Mouse (Mus musculus): ENCODE measurements around the gene Gtse1.
"Not testable (repeated sequence)": the region's sequence is repeated elsewhere in the genome, so short reads cannot be mapped to it uniquely, and the experiment has no call there.

The Gtse1 gene

DNA sequence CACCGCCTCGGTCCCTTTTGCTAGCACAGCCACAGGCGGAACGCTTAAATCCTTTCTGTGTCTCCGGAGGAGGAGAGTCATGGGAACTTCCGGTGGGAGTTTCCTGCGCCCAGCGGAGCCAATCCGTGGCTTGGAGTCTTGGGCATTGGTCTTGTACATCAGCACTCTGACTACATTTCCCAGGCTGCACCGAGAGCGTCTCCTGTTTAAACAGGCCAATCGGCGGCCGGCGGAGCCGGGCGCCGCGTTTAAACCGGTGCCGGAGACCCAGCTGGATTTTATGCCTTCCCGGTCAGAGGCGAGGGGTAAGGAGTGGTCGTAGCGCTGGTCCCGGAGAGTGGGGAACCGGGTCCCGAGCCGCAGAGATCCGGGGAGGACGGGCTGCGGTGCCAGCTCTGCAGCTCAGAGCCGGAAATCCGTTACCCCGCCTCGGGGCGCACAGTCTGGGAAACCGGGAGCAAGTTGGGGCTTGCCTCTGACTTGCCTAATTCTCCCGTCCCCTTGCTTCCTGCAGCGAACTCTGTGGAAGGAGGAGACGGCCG lies at the start of gene Gtse1:
Gene Gtse1, plus strand, starts transcription at position 256 of the 542 bp plus-strand sequence.
- peak; percentile 98 for DNase-seq (ENCODE audit: low read depth, low spot score)

DNA sequence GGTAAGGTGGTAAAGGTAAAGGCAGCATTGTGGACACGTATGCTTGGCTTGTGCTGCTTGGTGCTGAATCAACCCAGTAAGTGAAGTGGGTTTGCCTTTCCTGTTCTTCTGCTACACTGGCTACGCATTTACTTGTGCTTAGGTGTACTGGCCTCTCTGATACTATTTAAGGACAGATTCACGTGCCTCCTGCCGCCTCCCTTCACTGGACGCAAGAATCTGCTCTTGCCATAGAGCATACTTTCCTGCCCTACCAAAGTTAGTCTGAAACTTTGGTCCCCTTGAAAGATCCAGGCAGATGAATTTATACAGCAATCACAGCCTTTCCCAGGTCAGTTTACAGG lies 49.1 kb upstream of the Gtse1 start:
- DNase-seq (ENCODE audit: low read depth, low spot score): no peak

DNA sequence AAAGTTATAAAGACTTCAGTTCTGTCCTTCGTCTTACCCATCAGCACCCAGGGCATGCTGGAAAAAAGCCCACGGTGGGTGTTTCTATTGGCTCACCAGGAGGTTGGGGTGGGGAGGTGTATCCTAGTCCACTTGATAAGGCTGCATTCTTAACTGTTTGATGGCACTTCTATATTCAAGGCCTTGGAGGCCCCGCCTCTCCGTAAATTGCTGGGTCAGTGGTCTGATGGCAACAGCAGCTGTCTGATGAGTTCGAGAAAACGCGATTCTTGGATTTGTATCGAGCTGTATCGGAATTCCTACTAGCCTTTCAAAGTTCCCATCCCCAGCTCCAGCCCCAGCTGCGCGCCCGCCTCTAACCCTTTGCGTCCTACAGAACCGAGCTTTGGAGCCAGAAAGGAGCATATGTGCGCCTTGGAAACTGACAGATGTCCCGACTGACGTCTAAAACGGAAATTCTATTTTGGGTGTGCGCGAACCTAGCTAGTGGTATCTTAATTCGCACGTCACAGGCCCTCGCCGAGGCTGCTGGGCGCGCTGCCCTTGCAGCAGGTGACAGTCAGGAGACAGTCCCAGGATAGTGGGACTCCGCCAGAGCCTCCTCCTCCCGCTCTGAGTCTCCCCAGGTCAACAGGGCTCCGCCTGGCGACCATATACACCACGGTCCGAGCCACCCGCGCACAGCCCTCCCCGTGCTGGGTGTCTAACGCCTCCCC lies 48.6 kb upstream of the Gtse1 start:
- DNase-seq (ENCODE audit: low read depth, low spot score): peak; percentile 91

DNA sequence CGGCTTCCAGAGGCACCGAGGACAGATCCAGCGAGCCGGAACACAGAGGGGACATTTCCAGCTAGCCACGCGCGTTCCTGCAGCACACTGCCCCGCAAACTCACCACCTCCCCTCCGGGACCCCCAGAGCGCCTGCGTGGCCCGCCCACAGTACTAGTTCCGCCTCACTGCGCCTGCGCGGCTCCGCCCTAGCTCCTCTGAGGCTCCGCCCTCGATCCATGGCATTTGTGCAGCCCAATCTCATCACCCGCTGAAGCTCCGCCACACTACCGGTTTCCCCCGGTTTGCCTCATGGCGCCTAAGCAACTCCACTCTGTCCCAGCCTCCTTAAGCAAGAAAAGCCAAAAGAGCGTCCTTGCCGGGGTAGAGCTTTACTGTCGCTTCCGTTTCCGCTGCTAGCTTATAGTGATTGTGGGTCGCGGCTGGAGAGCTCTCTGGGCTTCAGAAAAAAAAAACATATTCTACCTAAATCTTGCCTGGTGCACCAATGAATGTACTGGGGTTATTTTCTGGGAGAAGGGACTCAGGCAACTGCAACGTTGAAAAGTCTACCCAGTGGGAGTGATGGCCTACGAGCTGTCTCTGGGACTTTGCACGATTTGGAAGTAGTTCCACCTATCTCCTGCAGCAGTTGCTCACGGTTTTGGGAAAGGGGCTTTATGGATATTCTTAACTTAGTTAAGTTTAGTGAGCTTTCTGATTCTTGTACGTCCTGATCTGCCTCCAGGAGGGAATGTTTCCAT lies 47.8 kb upstream of the Gtse1 start, which contains the start of gene Cdpf1:
Gene Cdpf1, minus strand, starts transcription at position 163 of the 743 bp plus-strand sequence.
- peak; percentile 95 for DNase-seq (ENCODE audit: low read depth, low spot score)

DNA sequence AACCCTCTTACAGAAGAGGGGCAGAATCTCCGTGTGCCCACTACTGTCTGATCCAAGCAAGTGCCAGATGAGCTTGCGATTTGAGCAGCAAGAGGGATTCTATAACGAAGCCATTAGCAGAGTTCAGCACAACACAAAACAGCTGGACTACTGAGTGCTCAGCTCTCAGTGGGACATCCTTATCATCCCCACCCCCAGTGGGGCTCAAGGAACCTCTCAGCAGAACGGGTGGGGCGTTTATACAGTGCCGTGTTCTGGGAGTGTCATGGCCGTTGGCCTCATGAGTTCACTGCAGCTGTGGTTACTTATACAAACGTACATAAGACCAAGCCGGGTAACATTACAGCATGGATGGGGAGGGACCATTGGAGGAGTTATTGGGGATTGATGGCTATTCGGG lies 46.1 kb upstream of the Gtse1 start:
- DNase-seq (ENCODE audit: low read depth, low spot score): no peak

DNA sequence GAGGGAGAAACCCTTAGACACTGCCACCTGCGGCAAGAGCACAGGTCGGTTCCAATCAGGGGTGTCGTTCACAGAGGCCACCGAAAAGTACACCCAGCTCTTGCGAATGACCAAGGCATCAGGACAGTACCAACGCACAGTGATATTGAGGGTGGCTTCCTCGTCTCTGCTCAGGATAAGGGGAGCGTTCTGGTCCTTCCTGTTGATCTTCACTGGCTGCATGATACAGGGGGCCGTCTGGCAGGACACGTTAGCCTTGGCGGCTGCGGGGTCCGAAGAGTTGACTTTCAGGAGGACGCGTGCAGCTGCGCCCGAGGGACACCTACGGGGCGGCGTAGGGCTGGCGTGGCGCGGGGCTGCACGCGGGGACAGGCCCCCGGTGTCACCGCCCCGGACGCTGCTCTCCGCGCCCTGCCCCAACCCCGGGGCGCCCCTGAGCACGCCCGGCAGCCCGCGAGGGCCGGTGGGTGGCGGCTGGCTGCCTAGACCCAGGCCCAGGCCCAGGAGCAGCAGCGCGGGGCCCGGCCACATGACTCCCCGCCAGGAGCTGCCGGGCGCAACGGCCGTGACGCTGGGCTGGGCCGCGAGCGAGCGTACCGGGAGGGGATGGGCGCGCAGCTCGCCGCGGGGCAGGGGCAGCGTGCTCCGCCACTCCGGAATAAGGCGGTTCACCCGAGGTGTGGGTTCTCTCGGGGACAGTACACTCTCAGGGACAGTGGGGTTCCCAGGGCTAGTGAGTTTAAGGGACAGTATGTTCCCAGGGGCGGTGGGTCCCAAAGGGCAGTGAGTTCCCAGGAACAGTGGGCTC lies 38.1 kb upstream of the Gtse1 start, which contains the start of gene Pkdrej:
Gene Pkdrej, minus strand, starts transcription at position 532 of the 808 bp plus-strand sequence.
- DNase-seq (ENCODE audit: low read depth, low spot score): no peak

DNA sequence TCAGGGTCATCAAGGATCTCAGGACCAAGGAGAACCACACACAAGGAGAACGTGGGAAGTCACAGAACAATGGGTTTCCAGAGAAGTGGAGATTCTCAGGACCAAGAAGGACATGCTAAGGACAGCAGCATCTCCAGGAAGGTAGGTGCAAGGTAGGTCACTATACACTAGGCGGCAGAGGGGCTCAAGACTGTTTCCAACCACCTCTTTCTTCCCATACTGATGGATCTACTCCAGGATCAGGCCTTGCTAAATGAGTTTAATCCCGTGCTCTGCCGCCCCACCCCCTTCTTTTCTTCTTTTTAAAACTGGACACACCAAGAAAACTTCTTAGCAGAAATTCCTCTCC lies 37.6 kb upstream of the Gtse1 start:
- DNase-seq (ENCODE audit: low read depth, low spot score): no peak

DNA sequence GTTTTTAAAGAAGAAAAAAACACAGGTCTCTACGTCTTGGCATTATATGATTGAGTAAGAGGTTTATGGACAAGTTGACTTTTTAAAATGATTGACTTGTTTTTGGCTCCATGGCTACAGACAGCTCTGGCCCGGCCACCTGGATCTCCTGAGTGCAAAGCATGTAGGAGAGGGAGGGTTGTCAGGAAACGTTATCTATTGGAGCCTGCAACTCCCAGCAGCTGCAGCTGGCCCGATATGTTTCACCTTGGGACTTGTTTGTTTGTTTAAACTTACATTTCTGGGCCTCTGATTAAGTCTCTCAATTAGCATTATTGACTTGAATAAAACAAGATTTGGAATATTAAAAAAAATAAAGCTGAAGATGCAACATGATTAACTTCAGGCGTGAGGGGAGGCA lies 32.9 kb upstream of the Gtse1 start:
- no peak for DNase-seq (ENCODE audit: low read depth, low spot score)

DNA sequence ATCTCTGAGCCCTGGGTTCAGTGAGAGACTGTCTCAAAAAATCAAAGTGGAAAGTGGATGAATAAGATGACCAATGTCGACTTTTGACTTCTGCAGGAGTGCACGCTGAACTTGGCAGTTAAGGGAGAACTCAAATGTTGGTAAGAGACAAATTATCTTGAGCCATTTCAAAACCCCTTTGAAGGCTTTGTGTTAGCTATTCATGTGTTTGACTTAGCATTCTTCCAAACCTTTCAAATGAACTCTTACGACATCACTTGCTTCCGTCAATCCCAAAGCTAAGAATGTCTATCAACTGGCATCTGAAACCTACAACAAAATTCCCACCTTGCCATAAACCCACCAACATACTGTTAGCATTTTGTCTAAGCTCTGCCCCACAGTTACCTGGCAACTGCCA lies 31.5 kb upstream of the Gtse1 start:
- DNase-seq (ENCODE audit: low read depth, low spot score): no peak

DNA sequence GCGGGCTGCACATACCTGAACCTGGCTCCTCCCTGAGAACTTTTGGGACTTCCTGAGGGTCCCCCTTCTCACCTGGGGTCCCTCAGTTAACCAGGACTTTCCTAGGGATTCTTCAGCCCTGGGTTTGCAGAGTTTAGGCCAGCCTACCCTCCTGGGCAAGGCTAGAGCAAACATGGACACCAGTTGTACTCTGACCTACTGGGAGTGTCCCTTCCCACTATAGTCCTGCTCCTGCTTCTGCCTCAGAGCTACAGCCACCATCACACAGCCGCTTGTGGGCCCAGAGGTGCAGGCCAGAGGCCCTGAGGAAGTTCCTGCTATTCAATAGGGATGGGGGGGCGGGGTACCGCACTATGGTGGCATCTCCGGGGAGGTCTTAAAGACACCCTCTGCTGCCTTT lies 30.1 kb upstream of the Gtse1 start:
- no peak for DNase-seq (ENCODE audit: low read depth, low spot score)

DNA sequence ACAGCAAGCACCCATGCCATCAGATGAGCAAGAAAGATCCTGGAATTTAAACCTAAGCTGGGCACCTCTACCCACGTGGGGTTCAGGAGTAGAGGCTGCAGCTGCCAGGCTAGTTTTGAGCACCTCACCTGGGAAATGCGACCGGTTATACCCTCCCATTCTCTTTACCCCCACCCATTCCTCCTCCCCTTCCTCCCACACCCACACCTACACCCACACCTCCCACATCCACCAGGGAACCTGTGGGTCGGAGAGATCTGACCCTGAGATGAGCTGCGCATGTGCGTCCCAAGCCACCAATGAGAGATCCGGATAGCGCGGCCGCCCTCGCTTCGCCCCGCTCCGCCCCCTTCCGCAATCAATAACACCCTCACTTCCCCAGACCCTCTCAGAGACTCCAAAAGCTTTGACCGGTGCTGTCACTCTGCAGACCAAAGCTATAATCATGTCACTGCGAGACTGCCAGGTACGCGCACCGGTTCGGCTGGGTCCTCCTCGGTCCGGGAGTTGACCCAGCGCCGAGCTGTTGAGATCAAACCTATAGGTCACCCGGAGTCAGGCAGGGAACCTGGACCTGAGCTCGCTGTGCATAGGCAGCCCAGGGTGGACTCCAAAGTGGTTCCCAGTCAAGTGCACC lies 27.5 kb upstream of the Gtse1 start, which contains the start of gene Ttc38:
Gene Ttc38, plus strand, starts transcription at position 353 of the 637 bp plus-strand sequence.
- DNase-seq (ENCODE audit: low read depth, low spot score): peak; percentile 50

DNA sequence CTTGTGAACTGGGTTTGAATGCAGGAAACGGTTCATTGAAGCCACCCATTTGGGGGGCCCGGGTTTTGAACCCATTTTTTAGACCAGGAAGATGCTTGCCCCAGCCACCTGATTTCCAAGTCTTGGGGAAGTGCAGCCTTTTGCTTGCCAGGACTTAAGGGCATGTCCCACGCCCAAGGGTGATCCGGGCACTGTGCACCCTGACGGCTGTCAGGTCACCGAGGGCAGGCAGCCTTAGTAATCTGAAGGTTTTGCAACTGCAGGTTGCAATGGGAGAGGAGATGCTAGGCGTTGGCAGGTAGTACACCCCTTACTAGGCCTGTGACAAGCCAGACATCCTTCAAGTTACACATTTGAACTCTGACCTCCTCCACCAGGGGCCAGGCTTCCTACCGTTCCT lies 26.9 kb upstream of the Gtse1 start:
- no peak for DNase-seq (ENCODE audit: low read depth, low spot score)

DNA sequence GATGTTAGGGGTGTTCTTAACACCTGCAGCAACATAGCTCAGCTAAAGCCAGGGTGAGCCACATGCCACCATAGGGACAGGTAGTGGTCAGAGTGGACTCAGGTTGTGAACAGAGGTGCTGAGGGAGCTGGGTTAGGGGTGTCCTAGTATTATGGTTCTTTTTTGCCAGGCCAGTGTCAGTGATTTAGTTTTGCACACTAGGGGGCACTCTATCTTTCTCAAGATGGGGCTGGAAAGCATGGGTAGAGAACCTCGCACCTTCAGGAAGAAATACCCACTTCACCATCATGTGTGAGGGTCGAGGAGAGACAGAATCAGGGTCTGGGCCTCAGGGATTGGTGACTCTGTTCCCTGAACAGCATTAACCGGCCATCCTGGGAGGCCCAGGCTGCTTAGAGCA lies 24.2 kb upstream of the Gtse1 start:
- no peak for DNase-seq (ENCODE audit: low read depth, low spot score)

DNA sequence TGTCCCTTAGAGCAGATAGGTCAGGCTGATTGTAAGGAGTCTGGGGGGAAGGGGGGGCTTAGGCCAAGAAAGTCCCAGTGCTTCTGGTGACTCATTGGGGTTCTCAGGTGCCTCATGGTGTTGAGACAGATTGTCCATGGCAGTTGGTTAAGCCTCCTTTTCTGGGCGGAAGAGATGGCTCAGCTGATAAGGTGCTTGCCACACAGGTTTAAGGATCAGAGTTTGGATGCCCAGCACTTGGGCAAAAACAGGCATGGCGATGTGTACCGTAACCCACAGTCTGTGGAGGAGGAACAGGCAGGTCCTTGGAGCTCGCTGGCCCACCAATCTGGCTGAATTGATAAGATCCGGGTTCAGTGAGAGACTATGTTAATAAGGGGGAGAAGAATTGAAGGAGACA lies 22.7 kb upstream of the Gtse1 start:
- DNase-seq (ENCODE audit: low read depth, low spot score): no peak

DNA sequence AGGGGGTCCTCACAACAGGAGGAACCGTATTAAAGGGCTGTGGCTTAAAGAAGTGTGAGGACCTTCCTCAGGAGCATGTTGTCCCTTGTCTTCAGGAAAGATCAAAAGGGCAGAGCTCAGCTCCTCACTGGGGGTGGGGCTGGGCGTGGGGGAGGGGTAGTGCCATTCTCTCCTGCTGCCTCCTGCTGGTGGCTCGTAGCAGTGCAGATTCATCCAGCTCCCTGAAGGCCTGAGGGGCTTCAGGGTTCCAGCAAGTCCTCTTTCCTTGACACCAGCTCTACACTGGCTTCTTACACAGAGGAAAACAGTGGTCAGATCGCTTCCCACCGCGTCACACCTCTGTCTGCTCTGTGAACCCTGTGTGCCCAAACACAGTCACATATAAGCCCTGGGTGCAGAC lies 18.6 kb upstream of the Gtse1 start:
- no peak for DNase-seq (ENCODE audit: low read depth, low spot score)

DNA sequence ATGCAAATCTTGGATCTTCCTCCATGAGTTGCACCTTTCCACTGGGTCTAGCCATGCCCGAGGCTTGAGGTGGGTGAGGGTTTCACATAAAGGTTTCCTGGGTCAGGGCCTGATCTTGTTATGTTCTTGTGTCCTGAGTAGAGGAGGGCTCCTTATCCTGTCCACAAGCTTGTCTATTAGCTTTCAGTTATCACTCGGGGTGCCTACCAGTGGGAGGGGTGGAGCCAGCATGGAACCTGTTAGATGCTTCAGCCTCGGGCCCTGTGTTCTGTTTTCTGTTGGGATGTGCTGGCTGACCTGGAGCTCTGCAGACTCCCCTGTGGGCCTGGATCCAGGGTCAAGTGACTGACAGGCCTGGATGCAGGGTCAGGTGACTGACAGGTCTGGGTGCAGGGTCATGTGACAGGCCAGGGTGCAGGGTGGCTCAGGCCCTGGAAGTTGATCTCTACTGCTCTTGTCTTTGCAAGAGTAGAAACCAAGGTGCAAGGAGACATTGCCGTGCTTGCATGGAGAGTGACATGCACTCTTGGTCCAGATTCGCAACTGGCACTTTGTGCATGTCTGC lies 17.7 kb upstream of the Gtse1 start:
- DNase-seq (ENCODE audit: low read depth, low spot score): no peak

DNA sequence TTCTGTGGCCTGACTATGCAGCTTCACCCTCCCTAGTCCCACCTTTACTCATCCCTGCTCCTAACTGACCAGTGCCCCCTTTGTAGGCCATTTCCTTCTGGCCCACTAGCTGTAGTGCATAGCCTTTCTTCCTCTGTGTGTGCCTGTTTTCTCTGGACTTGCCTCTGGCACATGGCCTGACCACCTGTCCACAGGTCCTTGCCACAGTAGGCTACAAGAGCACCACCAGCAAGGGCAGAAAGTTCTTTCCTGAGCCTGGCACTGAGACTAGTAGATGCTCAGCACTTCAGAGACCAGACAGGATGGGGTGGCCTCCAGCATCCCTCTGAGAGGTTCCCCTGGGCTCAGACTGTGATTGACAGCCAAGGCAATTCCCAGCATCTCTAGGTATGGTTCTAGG lies 14.5 kb upstream of the Gtse1 start:
- DNase-seq (ENCODE audit: low read depth, low spot score): no peak

DNA sequence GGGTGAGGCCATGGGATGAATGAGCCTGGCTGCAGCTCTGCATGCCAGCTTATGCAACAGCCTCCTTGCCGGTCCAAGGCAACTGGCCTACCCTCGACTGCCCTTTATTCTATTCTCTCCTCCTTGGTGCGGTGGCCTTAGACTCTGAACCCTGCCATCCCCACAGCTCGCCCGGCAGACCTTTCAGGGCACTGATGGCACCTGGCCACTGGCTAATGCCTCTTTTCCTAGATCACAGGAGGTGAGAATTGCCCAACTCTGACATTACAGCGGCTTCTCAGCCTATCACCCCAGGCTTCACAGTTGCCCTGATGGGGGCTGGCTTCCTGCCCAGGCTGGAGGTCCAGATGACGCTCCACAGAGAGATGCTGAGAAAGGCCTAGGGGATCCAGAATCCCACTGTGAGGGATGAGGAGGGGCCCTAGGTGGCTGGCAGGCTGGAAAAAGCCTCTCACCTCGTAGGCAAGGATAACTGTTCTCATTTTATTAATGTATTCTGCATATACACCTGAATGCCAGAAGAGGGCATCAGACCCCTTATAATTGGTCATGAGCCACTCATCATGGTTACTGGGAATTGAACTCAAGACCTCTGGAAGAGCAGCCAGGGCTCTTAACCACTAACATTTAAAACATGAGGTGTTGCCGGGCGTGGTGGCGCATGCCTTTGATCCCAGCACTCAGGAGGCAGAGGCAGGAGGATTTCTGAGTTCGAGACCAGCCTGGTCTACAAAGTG lies 7.7 kb upstream of the Gtse1 start:
- no peak for DNase-seq (ENCODE audit: low read depth, low spot score)

DNA sequence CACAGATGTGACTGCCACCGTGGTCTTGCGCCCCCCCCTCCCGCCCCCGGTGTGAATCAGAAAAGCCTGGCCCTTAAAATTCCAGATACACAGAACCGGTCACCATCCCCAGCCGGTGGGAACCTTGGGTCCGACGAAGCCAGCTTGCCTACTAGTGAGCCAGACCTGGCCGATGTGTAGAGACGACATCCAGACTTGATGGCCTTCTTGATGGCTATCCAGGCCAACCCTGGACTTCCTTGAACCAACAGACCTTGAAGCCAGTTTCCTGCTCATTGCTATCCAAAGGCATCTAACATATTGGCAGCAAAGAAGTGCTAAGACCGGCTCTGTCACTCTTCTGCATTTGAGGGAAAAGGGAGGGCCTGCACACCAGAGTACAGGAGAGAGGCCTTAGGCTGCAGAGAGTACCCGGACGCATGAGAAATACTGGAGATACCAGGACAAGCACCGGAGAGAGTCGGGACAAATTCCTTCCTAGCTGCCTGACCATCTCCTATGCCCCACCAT lies 510 bp upstream of the Gtse1 start:
- no peak for DNase-seq (ENCODE audit: low read depth, low spot score)

DNA sequence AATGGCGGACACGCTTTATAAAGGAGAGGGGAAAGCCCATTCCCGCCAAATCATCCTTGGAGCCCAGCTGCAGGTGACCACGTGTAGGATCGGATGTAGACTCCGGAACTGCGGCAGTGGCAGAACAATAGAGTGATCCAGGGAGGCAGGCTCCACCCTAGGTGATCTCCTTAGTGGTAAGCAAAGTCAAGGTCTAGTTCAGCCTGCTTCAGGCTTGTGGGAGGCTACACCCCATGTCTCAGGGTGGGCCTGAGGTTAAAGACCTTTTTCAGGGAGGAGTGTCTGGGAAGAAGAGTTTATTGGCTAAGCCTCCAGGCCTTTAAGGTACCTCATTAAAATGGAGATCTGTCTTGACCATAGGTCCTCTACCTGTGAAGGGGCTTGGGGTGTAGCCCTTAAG lies 6.4 kb downstream of the Gtse1 start:
- DNase-seq (ENCODE audit: low read depth, low spot score): not testable (repeated sequence)
